Mouse (Mus musculus) MEL (cell line): Measurements from ENCODE around the gene Tfpi. TPM values are rescaled to one million over a fixed set of nuclear protein-coding genes. Genes with fewer than 3 reads are reported as not detected.

ENCODE experiments used
- DNase-seq: peaks from one replicate; pipeline ENCODE4 v3.0.0; 2011; ENCODE audit warnings: low read depth, low spot score
- H3K27ac ChIP-seq: 2 replicates; pipeline ENCODE4 v1.5.1; 2012; ENCODE audit warnings: low read depth, mild to moderate bottlenecking, control low read depth, low read length, moderate library complexity; ENCODE audit not compliant: control insufficient read depth
- H3K27me3 ChIP-seq, 2 experiments: fragments of 150-350 bp in 1 of 2; sonication (generic) in 1 of 2; 2 replicates each; pipeline ENCODE4 v1.6.1; 2012; ENCODE audit warnings: low read length in 2 of 2, mild to moderate bottlenecking in 2 of 2, improper control_type of control experiment in 1 of 2, moderate library complexity in 1 of 2; ENCODE audit not compliant: insufficient read depth in 2 of 2, control insufficient read depth in 1 of 2
- H3K36me3 ChIP-seq, 2 experiments: 2 replicates each; pipeline ENCODE4 v1.6.1; 2012 to 2014; ENCODE audit warnings: low read length in 2 of 2, improper control_type of control experiment in 1 of 2, inconsistent platforms in 1 of 2, mild to moderate bottlenecking in 1 of 2; ENCODE audit not compliant: insufficient read depth in 2 of 2, control insufficient read depth in 1 of 2
- H3K4me1 ChIP-seq, 2 experiments: fragments of 150-350 bp in 1 of 2; sonication (generic) in 1 of 2; 2 replicates each; pipeline ENCODE4 v1.6.1; 2012; ENCODE audit warnings: low read length in 2 of 2, improper control_type of control experiment in 1 of 2, mild to moderate bottlenecking in 1 of 2; ENCODE audit not compliant: insufficient read depth in 2 of 2, control insufficient read depth in 1 of 2
- H3K4me3 ChIP-seq, 2 experiments: fragments of 150-350 bp in 1 of 2; sonication (generic) in 1 of 2; 2 replicates each; pipeline ENCODE4 v1.5.1; 2012; ENCODE audit warnings: low read depth in 2 of 2, low read length in 2 of 2, mild to moderate bottlenecking in 2 of 2, moderate library complexity in 2 of 2, control low read depth in 1 of 2, improper control_type of control experiment in 1 of 2; ENCODE audit not compliant: control insufficient read depth in 1 of 2, insufficient read depth in 1 of 2
- H3K79me2 ChIP-seq: 2 replicates; pipeline ENCODE4 v1.6.1; 2012; ENCODE audit warnings: mild to moderate bottlenecking, low read length, moderate library complexity; ENCODE audit not compliant: control insufficient read depth, poor library complexity, insufficient read depth
- H3K9ac ChIP-seq: 2 replicates; pipeline ENCODE4 v1.6.1; 2012; ENCODE audit warnings: low read depth, mild to moderate bottlenecking, control low read depth, low read length, moderate library complexity; ENCODE audit not compliant: control insufficient read depth, poor library complexity, severe bottlenecking
- H3K9me3 ChIP-seq: fragments of 150-350 bp; sonication (generic); replicated peaks from 2 replicates; pipeline ENCODE4 v1.6.1; 2012; ENCODE audit warnings: mild to moderate bottlenecking, low read length, improper control_type of control experiment, moderate library complexity; ENCODE audit not compliant: insufficient read depth
- BHLHE40 ChIP-seq: IDR thresholded peaks from 2 replicates; pipeline ENCODE4 v1.6.1; 2012; ENCODE audit warnings: low read depth, mild to moderate bottlenecking, inconsistent platforms, low read length, improper control_type of control experiment, borderline replicate concordance
- CHD1 ChIP-seq: IDR thresholded peaks from 2 replicates; pipeline ENCODE4 v1.6.1; 2012; ENCODE audit warnings: low read depth, mild to moderate bottlenecking, inconsistent platforms, low read length, improper control_type of control experiment
- E2F4 ChIP-seq: IDR thresholded peaks from 2 replicates; pipeline ENCODE4 v1.6.1; 2011; ENCODE audit warnings: low read depth, low read length, improper control_type of control experiment, borderline replicate concordance
- ETS1 ChIP-seq: IDR thresholded peaks from 2 replicates; pipeline ENCODE4 v1.6.1; 2012; ENCODE audit warnings: low read depth, mild to moderate bottlenecking, inconsistent platforms, low read length, improper control_type of control experiment, moderate library complexity
- JUND ChIP-seq: IDR thresholded peaks from 2 replicates; pipeline ENCODE4 v1.6.1; 2011; ENCODE audit warnings: low read depth, mild to moderate bottlenecking, improper control_type of control experiment, low read length
- MEF2A ChIP-seq: IDR thresholded peaks from 2 replicates; pipeline ENCODE4 v1.6.1; 2014; ENCODE audit warnings: low read depth, mild to moderate bottlenecking, inconsistent platforms, low read length, improper control_type of control experiment; ENCODE audit not compliant: poor library complexity, insufficient replicate concordance, severe bottlenecking; ENCODE audit errors: extremely low read depth
- MYC ChIP-seq: IDR thresholded peaks from 2 replicates; pipeline ENCODE4 v1.6.1; 2011; ENCODE audit warnings: low read depth, mild to moderate bottlenecking, low read length, improper control_type of control experiment, moderate library complexity
- NELFE ChIP-seq: IDR thresholded peaks from 2 replicates; pipeline ENCODE4 v1.6.1; 2011; ENCODE audit warnings: low read depth, low read length, improper control_type of control experiment
- NRF1 ChIP-seq: IDR thresholded peaks from 2 replicates; pipeline ENCODE4 v1.6.1; 2014; ENCODE audit warnings: low read depth, mild to moderate bottlenecking, inconsistent platforms, low read length, improper control_type of control experiment, moderate library complexity; ENCODE audit not compliant: poor library complexity, insufficient read depth, severe bottlenecking
- TAL1 ChIP-seq: IDR thresholded peaks from 2 replicates; pipeline ENCODE4 v1.6.1; 2012; ENCODE audit warnings: mild to moderate bottlenecking, inconsistent platforms, low read length, moderate library complexity, mixed read lengths
- USF1 ChIP-seq: IDR thresholded peaks from 2 replicates; pipeline ENCODE4 v1.6.1; 2014; ENCODE audit warnings: low read depth, mild to moderate bottlenecking, inconsistent platforms, low read length, improper control_type of control experiment, moderate library complexity
- ZKSCAN1 ChIP-seq: IDR thresholded peaks from 2 replicates; pipeline ENCODE4 v1.6.1; 2012; ENCODE audit warnings: low read depth, mild to moderate bottlenecking, inconsistent platforms, low read length, improper control_type of control experiment, moderate library complexity
- ZNF384 ChIP-seq: IDR thresholded peaks from 2 replicates; pipeline ENCODE4 v1.6.1; 2012; ENCODE audit warnings: low read depth, mild to moderate bottlenecking, inconsistent platforms, low read length, improper control_type of control experiment
- polyA plus RNA-seq, 2 experiments: library from polyadenylated mRNA; stranded (reverse) in 1 of 2; unstranded in 1 of 2; fragments of >175 nt in 1 of 2; fragments of >200 nt in 1 of 2; gene quantifications; 2 replicates each; pipeline versions ENCODE4 v1.2.1 to v1.2.4; 2012; ENCODE audit warnings: low replicate concordance in 2 of 2, low read depth in 1 of 2; ENCODE audit not compliant: insufficient read length in 2 of 2, insufficient read depth in 1 of 2, missing spikeins in 1 of 2
- total RNA-seq: library from RNA; depleted of rRNA; stranded (reverse); fragments of 300-350 nt; gene quantifications from 2 replicates; pipeline ENCODE4 v1.2.3, GENCODE M21; 2012

Tfpi gene
- total and polyA plus RNA-seq, 3 experiments = 1.1 to 2.5 TPM; not detected in 1

DNA sequence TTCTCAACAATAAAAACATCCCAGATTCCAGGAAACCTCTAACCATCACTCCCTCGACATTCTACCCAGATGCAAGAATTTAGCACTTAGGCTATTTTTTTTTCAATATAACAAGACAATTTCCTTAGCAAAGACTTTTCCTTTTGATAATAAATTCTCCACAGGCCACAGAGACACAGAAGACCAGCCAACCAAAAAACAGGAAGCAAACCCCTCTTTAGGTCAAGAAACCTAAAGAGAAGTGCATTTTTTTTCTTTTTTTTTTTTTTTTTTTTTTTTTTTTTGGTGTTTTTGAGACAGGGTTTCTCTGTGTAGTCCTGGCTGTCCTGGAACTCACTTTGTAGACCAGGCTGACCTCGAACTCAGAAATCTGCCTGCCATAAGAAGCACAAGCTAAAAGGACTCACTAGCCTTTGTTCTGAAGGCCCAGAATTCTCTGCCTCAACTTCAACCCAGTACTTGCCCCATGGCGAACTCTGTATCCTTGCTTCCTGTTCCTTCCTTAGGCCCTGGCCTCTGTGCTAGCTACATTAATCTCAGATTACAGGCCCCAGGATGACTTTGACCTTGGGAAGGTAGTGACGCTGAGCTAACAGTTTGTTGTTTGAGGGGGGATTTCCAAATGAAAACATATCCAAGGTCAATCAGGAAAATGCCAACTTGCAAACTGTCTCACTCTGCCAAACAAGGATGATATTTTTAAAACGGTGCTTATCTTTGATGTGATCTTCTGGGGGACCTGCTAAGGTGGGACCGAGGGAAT is 46.7 kb upstream of the Tfpi start:
- 0 out of 4 replicates have a peak, but pooled peaks cover 0 to 2% of the 10 kb centered on the region in 2 experiments for H3K4me1 ChIP-seq
- no peaks in the 10 kb centered on the region; a peak in 2 of 4 replicates for H3K36me3 ChIP-seq
- peak; percentile 8 for DNase-seq
- H3K27ac ChIP-seq = no peak overlapping the region
- no peaks in the 10 kb centered on the region for H3K79me2 ChIP-seq
- TF ChIP-seq NRF1 (no peak), ZNF384 (peak; percentile 90)
- no peak overlapping the region for H3K4me3 ChIP-seq
- H3K27me3 ChIP-seq = no peaks in the 10 kb centered on the region; a peak in 1 of 4 replicates
- H3K9me3 ChIP-seq = no peaks in the 10 kb centered on the region
- no peak overlapping the region for H3K9ac ChIP-seq

DNA sequence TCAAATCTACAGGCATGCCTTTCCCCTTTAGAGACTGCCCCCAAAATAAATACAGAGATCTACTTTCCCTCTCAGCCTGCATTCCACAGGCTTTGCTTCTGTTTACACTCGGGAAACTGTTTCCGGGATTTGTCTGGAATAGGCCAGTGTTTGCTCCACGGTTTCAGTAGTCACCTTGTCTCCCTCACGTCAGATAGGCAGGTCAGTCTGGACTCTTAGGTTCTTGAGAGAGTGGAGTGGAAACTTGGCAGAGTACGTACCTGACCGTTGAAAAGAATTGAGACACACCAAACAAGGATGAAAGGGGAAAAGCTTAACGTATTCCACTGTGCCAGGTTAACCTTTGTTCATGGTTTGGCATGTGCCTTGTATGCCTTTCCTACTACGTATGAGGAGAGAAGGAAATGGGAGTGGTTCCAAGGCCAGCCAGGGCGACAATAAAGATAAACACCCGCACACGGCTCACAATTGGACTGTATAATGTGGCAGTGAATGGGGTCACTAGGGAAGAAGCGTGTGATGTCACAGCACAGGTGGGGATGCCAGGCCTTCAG is 43.0 kb upstream of the Tfpi start:
- H3K9ac ChIP-seq = no peak overlapping the region
- H3K27me3 ChIP-seq = peaks cover 0 to 2% of the 10 kb centered on the region in 2 experiments; a peak in 2 of 4 replicates
- no peak overlapping the region for H3K4me3 ChIP-seq
- no peak for TF ChIP-seq CHD1
- TF ChIP-seq NELFE = no peak
- no peak for TF ChIP-seq ZNF384
- no peak for TF ChIP-seq BHLHE40
- no peak for TF ChIP-seq JUND
- TF ChIP-seq MYC = no peak
- no peak for TF ChIP-seq ZKSCAN1
- no peak for TF ChIP-seq E2F4
- no peak for TF ChIP-seq ETS1
- TF ChIP-seq USF1 = no peak
- no peak for TF ChIP-seq MEF2A
- TF ChIP-seq TAL1 = no peak
- no peaks in the 10 kb centered on the region; a peak in 2 of 4 replicates for H3K36me3 ChIP-seq
- DNase-seq = no peak
- 0 out of 4 replicates have a peak, but pooled peaks cover 0 to 2% of the 10 kb centered on the region in 2 experiments for H3K4me1 ChIP-seq
- H3K27ac ChIP-seq = no peak overlapping the region
- no peaks in the 10 kb centered on the region for H3K9me3 ChIP-seq
- no peaks in the 10 kb centered on the region for H3K79me2 ChIP-seq
